Mouse (Mus musculus): ENCODE measurements at regions not wholly inside any gene's neighbourhood (a gene's known extent, or its start where the extent isn't known, plus 50 kb on each side); places are given as distances from the start of the nearest gene placed in this dataset.

- no peak for DNase-seq (ENCODE audit: low spot score)
- Histone ChIP-seq H3K27me3 (ENCODE audit: control insufficient read depth, insufficient read depth, low read length) (no peaks in the 10 kb centered on the region), H3K4me2 (ENCODE audit: low read depth) (no peak overlapping the region), H3K36me3 (ENCODE audit: control insufficient read depth, insufficient read depth, low read length) (no peaks in the 10 kb centered on the region), H3K9me3 (ENCODE audit: control insufficient read depth, low read length) (no peaks in the 10 kb centered on the region), H3K4me3 (ENCODE audit: low read depth, low read length) (no peak overlapping the region), H3K27ac (ENCODE audit: low read depth, low read length) (no peak overlapping the region), H3K4me1 (ENCODE audit: control insufficient read depth, insufficient read depth, low read length) (no peaks in the 10 kb centered on the region), H3K9ac (ENCODE audit: low read length) (no peak overlapping the region)
- 94% methylated on average over 1 of the region's 1 CpGs for WGBS
- ATAC-seq (ENCODE audit: insufficient read depth, low FRiP score, low TSS enrichment), result no peak
Measured at GRCm38 (mm10) chr11:22626407-22626806, 114.5 kb downstream of the Tmem17 start.

- DNase-seq (ENCODE audit: low spot score) (no peak), ATAC-seq (ENCODE audit: insufficient read depth, low FRiP score, low TSS enrichment) (no peak)
- Histone ChIP-seq H3K9ac (ENCODE audit: low read length) (no peak overlapping the region), H3K4me3 (ENCODE audit: low read depth, low read length) (no peak overlapping the region), H3K27ac (ENCODE audit: low read depth, low read length) (no peak overlapping the region), H3K4me2 (ENCODE audit: low read depth) (no peak overlapping the region), H3K27me3 (ENCODE audit: control insufficient read depth, insufficient read depth, low read length) (no peaks in the 10 kb centered on the region), H3K9me3 (ENCODE audit: control insufficient read depth, low read length) (no peaks in the 10 kb centered on the region), H3K4me1 (ENCODE audit: control insufficient read depth, insufficient read depth, low read length) (no peaks in the 10 kb centered on the region), H3K36me3 (ENCODE audit: control insufficient read depth, insufficient read depth, low read length) (no peaks in the 10 kb centered on the region)
- 89% methylated on average over 5 of the region's 5 CpGs for WGBS
Measured at GRCm38 (mm10) chr11:22628497-22628896, 116.6 kb downstream of the Tmem17 start.

- Histone ChIP-seq H3K4me1 (ENCODE audit: control insufficient read depth, insufficient read depth, low read length) (no peaks in the 10 kb centered on the region), H3K9ac (ENCODE audit: low read length) (no peak overlapping the region), H3K27ac (ENCODE audit: low read depth, low read length) (no peak overlapping the region), H3K27me3 (ENCODE audit: control insufficient read depth, insufficient read depth, low read length) (no peaks in the 10 kb centered on the region), H3K36me3 (ENCODE audit: control insufficient read depth, insufficient read depth, low read length) (no peaks in the 10 kb centered on the region), H3K9me3 (ENCODE audit: control insufficient read depth, low read length) (no peaks in the 10 kb centered on the region), H3K4me3 (ENCODE audit: low read depth, low read length) (no peak overlapping the region), H3K4me2 (ENCODE audit: low read depth) (no peak overlapping the region)
- DNase-seq (ENCODE audit: low spot score) (no peak), ATAC-seq (ENCODE audit: insufficient read depth, low FRiP score, low TSS enrichment) (no peak)
- WGBS, result 82% methylated on average over 5 of the region's 5 CpGs
Measured at GRCm38 (mm10) chr11:22628979-22629378, 117.1 kb downstream of the Tmem17 start.

GRCm38 (mm10) chr11:22629581-22629980, 117.7 kb downstream of the Tmem17 start:
- Histone ChIP-seq H3K4me2 (ENCODE audit: low read depth) (peak overlapping the region; percentile 1; the same call in 1 of the 2 replicates), H3K9me3 (ENCODE audit: control insufficient read depth, low read length) (no peaks in the 10 kb centered on the region), H3K4me3 (ENCODE audit: low read depth, low read length) (no peak overlapping the region), H3K36me3 (ENCODE audit: control insufficient read depth, insufficient read depth, low read length) (no peaks in the 10 kb centered on the region), H3K4me1 (ENCODE audit: control insufficient read depth, insufficient read depth, low read length) (no peaks in the 10 kb centered on the region), H3K27ac (ENCODE audit: low read depth, low read length) (no peak overlapping the region), H3K9ac (ENCODE audit: low read length) (no peak overlapping the region), H3K27me3 (ENCODE audit: control insufficient read depth, insufficient read depth, low read length) (no peaks in the 10 kb centered on the region)
- DNase-seq (ENCODE audit: low spot score) (no peak), ATAC-seq (ENCODE audit: insufficient read depth, low FRiP score, low TSS enrichment) (no peak)
- 33% methylated on average over 13 of the region's 13 CpGs for WGBS

- H3K27me3 ChIP-seq (ENCODE audit: control insufficient read depth, insufficient read depth, low read length), result no peaks in the 10 kb centered on the region
- 0 out of 2 replicates have a peak overlapping the region, but pooled peaks have one; percentile 1 for H3K4me2 ChIP-seq (ENCODE audit: low read depth)
- H3K27ac ChIP-seq (ENCODE audit: low read depth, low read length), result no peak overlapping the region
- no peaks in the 10 kb centered on the region for H3K36me3 ChIP-seq (ENCODE audit: control insufficient read depth, insufficient read depth, low read length)
- DNase-seq (ENCODE audit: low spot score) (no peak), ATAC-seq (ENCODE audit: insufficient read depth, low FRiP score, low TSS enrichment) (no peak)
- H3K9me3 ChIP-seq (ENCODE audit: control insufficient read depth, low read length), result no peaks in the 10 kb centered on the region
- no peak overlapping the region for H3K4me3 ChIP-seq (ENCODE audit: low read depth, low read length)
- H3K9ac ChIP-seq (ENCODE audit: low read length), result no peak overlapping the region
- WGBS, result 77% methylated on average over 4 of the region's 4 CpGs
- H3K4me1 ChIP-seq (ENCODE audit: control insufficient read depth, insufficient read depth, low read length), result no peaks in the 10 kb centered on the region
Measured at GRCm38 (mm10) chr11:22629991-22630390, 118.1 kb downstream of the Tmem17 start.

- WGBS, result 76% methylated on average over 5 of the region's 5 CpGs
- no peaks in the 10 kb centered on the region for H3K27me3 ChIP-seq (ENCODE audit: control insufficient read depth, insufficient read depth, low read length)
- H3K9ac ChIP-seq (ENCODE audit: low read length), result no peak overlapping the region
- no peaks in the 10 kb centered on the region for H3K36me3 ChIP-seq (ENCODE audit: control insufficient read depth, insufficient read depth, low read length)
- no peaks in the 10 kb centered on the region for H3K9me3 ChIP-seq (ENCODE audit: control insufficient read depth, low read length)
- H3K4me1 ChIP-seq (ENCODE audit: control insufficient read depth, insufficient read depth, low read length), result no peaks in the 10 kb centered on the region
- DNase-seq (ENCODE audit: low spot score), result no peak
- ATAC-seq (ENCODE audit: insufficient read depth, low FRiP score, low TSS enrichment), result no peak
- no peak overlapping the region for H3K27ac ChIP-seq (ENCODE audit: low read depth, low read length)
- no peak overlapping the region for H3K4me2 ChIP-seq (ENCODE audit: low read depth)
- H3K4me3 ChIP-seq (ENCODE audit: low read depth, low read length), result no peak overlapping the region
Measured at GRCm38 (mm10) chr11:22630982-22631381, 119.1 kb downstream of the Tmem17 start.

- ATAC-seq (ENCODE audit: insufficient read depth, low FRiP score, low TSS enrichment), result 0 out of 2 replicates have a peak, but pooled peaks have one; percentile 48
- H3K9me3 ChIP-seq (ENCODE audit: control insufficient read depth, low read length), result no peaks in the 10 kb centered on the region
- H3K27ac ChIP-seq (ENCODE audit: low read depth, low read length), result no peak overlapping the region
- no peak overlapping the region for H3K4me2 ChIP-seq (ENCODE audit: low read depth)
- no peaks in the 10 kb centered on the region for H3K27me3 ChIP-seq (ENCODE audit: control insufficient read depth, insufficient read depth, low read length)
- no peak overlapping the region for H3K4me3 ChIP-seq (ENCODE audit: low read depth, low read length)
- H3K36me3 ChIP-seq (ENCODE audit: control insufficient read depth, insufficient read depth, low read length), result no peaks in the 10 kb centered on the region
- DNase-seq (ENCODE audit: low spot score), result peak; percentile 64
- no peaks in the 10 kb centered on the region for H3K4me1 ChIP-seq (ENCODE audit: control insufficient read depth, insufficient read depth, low read length)
- H3K9ac ChIP-seq (ENCODE audit: low read length), result no peak overlapping the region
- 20% methylated on average over 6 of the region's 6 CpGs for whole genome bisulfite sequencing
Measured at GRCm38 (mm10) chr11:22631606-22632313, 119.9 kb downstream of the Tmem17 start.

GRCm38 (mm10) chr11:22632314-22632700, 120.4 kb downstream of the Tmem17 start:
- H3K9me3 ChIP-seq (ENCODE audit: control insufficient read depth, low read length), result no peaks in the 10 kb centered on the region
- DNase-seq (ENCODE audit: low spot score) (no peak), ATAC-seq (ENCODE audit: insufficient read depth, low FRiP score, low TSS enrichment) (no peak)
- no peaks in the 10 kb centered on the region for H3K36me3 ChIP-seq (ENCODE audit: control insufficient read depth, insufficient read depth, low read length)
- no peak overlapping the region for H3K9ac ChIP-seq (ENCODE audit: low read length)
- H3K27me3 ChIP-seq (ENCODE audit: control insufficient read depth, insufficient read depth, low read length), result no peaks in the 10 kb centered on the region
- no peak overlapping the region for H3K4me2 ChIP-seq (ENCODE audit: low read depth)
- no peak overlapping the region for H3K4me3 ChIP-seq (ENCODE audit: low read depth, low read length)
- no peaks in the 10 kb centered on the region for H3K4me1 ChIP-seq (ENCODE audit: control insufficient read depth, insufficient read depth, low read length)
- H3K27ac ChIP-seq (ENCODE audit: low read depth, low read length), result no peak overlapping the region

GRCm38 (mm10) chr11:22632988-22633387, 121.1 kb downstream of the Tmem17 start:
- no peak overlapping the region for H3K4me3 ChIP-seq (ENCODE audit: low read depth, low read length)
- ATAC-seq (ENCODE audit: insufficient read depth, low FRiP score, low TSS enrichment) (no peak), DNase-seq (ENCODE audit: low spot score) (no peak)
- no peaks in the 10 kb centered on the region for H3K27me3 ChIP-seq (ENCODE audit: control insufficient read depth, insufficient read depth, low read length)
- H3K36me3 ChIP-seq (ENCODE audit: control insufficient read depth, insufficient read depth, low read length), result no peaks in the 10 kb centered on the region
- H3K9me3 ChIP-seq (ENCODE audit: control insufficient read depth, low read length), result no peaks in the 10 kb centered on the region
- 62% methylated on average over 5 of the region's 5 CpGs for WGBS
- H3K4me1 ChIP-seq (ENCODE audit: control insufficient read depth, insufficient read depth, low read length), result no peaks in the 10 kb centered on the region
- H3K27ac ChIP-seq (ENCODE audit: low read depth, low read length), result no peak overlapping the region
- H3K4me2 ChIP-seq (ENCODE audit: low read depth), result no peak overlapping the region
- no peak overlapping the region for H3K9ac ChIP-seq (ENCODE audit: low read length)
